19 mouse cellular contexts compared by ENCODE assay signal in the genomic region with DNA sequence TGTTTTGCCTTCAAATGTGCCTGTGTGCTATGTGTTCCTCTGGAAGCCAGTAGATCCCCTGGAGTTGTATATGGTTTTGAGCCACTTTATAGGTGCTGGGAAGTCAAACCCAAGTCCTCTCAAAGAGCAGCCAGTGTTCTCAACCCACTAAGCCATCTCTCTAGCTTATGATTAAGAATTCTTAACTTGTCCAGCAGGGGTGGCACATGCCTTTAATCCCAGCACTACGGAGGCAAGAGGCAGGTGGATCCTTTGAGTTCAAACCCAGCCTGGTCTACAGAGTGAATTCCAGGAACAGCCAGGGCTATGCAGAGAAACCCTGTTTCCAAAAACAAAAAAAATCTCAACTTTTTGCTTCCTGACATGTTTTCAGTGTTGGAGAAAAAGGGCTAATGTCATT. TPM values are rescaled to one million over a fixed set of nuclear protein-coding genes. Genes with fewer than 3 reads are reported as not detected.
DNase-seq lines count a peak whose midpoint lies in the region; ATAC-seq and TF ChIP-seq lines count a peak whose summit lies in the region.
"Had no signal": no experiment of that assay in that cellular context is flagged by ENCODE, and none has a peak within 500 bp of the region (broad histone marks: within the 10 kb centered on the region; RNA-seq: fewer than 3 reads in every experiment).

No protein-coding gene starts in this region.

- H3K4me3 ChIP-seq in kidney, adult 2 months (ENCODE audit: insufficient read depth, low read depth, low read length) = no peak overlapping the region
- no peak overlapping the region for H3K4me3 ChIP-seq in kidney, embryonic 15.5 days (replicated peaks)
- no peak overlapping the region for H3K4me3 ChIP-seq in ES-Bruce4 (ENCODE audit: low read depth, low read length)
- H3K4me3 ChIP-seq in liver, embryonic 13.5 days (replicated peaks) = no peak overlapping the region
- H3K4me3 ChIP-seq in heart, embryonic 12.5 days = no peak overlapping the region
- H3K4me3 ChIP-seq: embryonic facial prominence, embryonic 15.5 days; forebrain, embryonic 13.5 days; hindbrain, embryonic 10.5 days; neural tube, embryonic 13.5 days had no signal

- 29% methylated on average over 1 of the region's 1 CpGs for WGBS in kidney, adult 2 months
- WGBS in kidney, embryonic 15.5 days = 79% methylated on average over 1 of the region's 1 CpGs
- WGBS in liver, embryonic 13.5 days (ENCODE audit: insufficient replicate concordance) = 39% methylated on average over 1 of the region's 1 CpGs
- 76% methylated on average over 1 of the region's 1 CpGs for WGBS in heart, embryonic 12.5 days

- no peak overlapping the region for H3K9ac ChIP-seq in kidney, embryonic 15.5 days
- peak overlapping the region; percentile 45; the same call in 1 of the 2 replicates for H3K9ac ChIP-seq in ES-Bruce4 (ENCODE audit: low read depth, poor library complexity, severe bottlenecking)
- H3K9ac ChIP-seq in liver, embryonic 13.5 days = peak overlapping the region; percentile 95
- no peak overlapping the region for H3K9ac ChIP-seq in heart, embryonic 12.5 days
- H3K9ac ChIP-seq: embryonic facial prominence, embryonic 15.5 days; forebrain, embryonic 13.5 days; neural tube, embryonic 13.5 days had no signal

- H3K4me1 ChIP-seq in kidney, adult 2 months (ENCODE audit: control insufficient read depth, insufficient read depth, low read length) = peaks cover 17% of the 10 kb centered on the region
- H3K4me1 ChIP-seq in kidney, embryonic 15.5 days = peaks cover 22% of the 10 kb centered on the region
- peaks cover 2% of the 10 kb centered on the region for H3K4me1 ChIP-seq in ES-Bruce4 (ENCODE audit: control insufficient read depth, insufficient read depth, low read length)
- H3K4me1 ChIP-seq in liver, embryonic 13.5 days (replicated peaks) = peaks cover 81% of the 10 kb centered on the region
- H3K4me1 ChIP-seq in heart, embryonic 12.5 days (replicated peaks) = peaks cover 41% of the 10 kb centered on the region

- no peak for TF ChIP-seq POLR2A in kidney, adult 2 months (IDR thresholded peaks at IDR 0.05; ENCODE audit: low read depth, low read length)
- TF ChIP-seq POLR2A in ES-Bruce4 (IDR thresholded peaks at IDR 0.05; ENCODE audit: insufficient read depth, low read length) = no peak

- no peak for TF ChIP-seq EP300 in ES-Bruce4 (IDR thresholded peaks at IDR 0.05; ENCODE audit: insufficient read depth, low read depth, low read length)

- H3K27me3 ChIP-seq in kidney, adult 2 months (replicated peaks; ENCODE audit: control insufficient read depth, insufficient read depth, low read length) = no peaks in the 10 kb centered on the region
- no peaks in the 10 kb centered on the region for H3K27me3 ChIP-seq in kidney, embryonic 15.5 days
- no peaks in the 10 kb centered on the region for H3K27me3 ChIP-seq in ES-Bruce4 (ENCODE audit: control insufficient read depth, insufficient read depth, low read length, poor library complexity, severe bottlenecking)
- H3K27me3 ChIP-seq in liver, embryonic 13.5 days = no peaks in the 10 kb centered on the region
- H3K27me3 ChIP-seq in heart, embryonic 12.5 days (replicated peaks) = no peaks in the 10 kb centered on the region
- H3K27me3 ChIP-seq: embryonic facial prominence, embryonic 15.5 days; forebrain, embryonic 13.5 days; neural tube, embryonic 13.5 days had no signal

- peak; percentile 52 for DNase-seq in kidney, adult 2 months
- DNase-seq in 3T3-L1 (ENCODE audit: low read depth, low spot score) = peak; percentile 31
- DNase-seq in liver, embryonic 13.5 days = no peak
- DNase-seq in cerebellum, adult 11-12 months = no peak
- DNase-seq: lung, postnatal 14 days; midbrain, embryonic 14.5 days; thymus, postnatal 36 days had no signal

- ATAC-seq in kidney, embryonic 15.5 days (replicated peaks; ENCODE audit: low FRiP score) = no peak
- ATAC-seq in liver, embryonic 13.5 days (ENCODE audit: low read depth) = no peak
- ATAC-seq in megakaryocyte progenitor cell, adult 5-6 weeks (replicated peaks; ENCODE audit: poor library complexity) = no peak
- ATAC-seq in heart, embryonic 12.5 days (ENCODE audit: insufficient number of reproducible peaks, low FRiP score) = no peak
- ATAC-seq: forebrain, embryonic 13.5 days had no signal

- no peaks in the 10 kb centered on the region for H3K9me3 ChIP-seq in kidney, embryonic 15.5 days (replicated peaks)
- H3K9me3 ChIP-seq in ES-Bruce4 (replicated peaks; ENCODE audit: control insufficient read depth, insufficient read depth, low read length, poor library complexity, severe bottlenecking) = no peaks in the 10 kb centered on the region
- no peaks in the 10 kb centered on the region for H3K9me3 ChIP-seq in liver, embryonic 13.5 days (replicated peaks)
- H3K9me3 ChIP-seq in heart, embryonic 12.5 days (replicated peaks) = no peaks in the 10 kb centered on the region
- H3K9me3 ChIP-seq: embryonic facial prominence, embryonic 15.5 days; forebrain, embryonic 13.5 days; hindbrain, embryonic 10.5 days; neural tube, embryonic 13.5 days had no signal

- TF ChIP-seq CTCF in kidney, adult 2 months (conservative IDR thresholded peaks at IDR 0.05; ENCODE audit: insufficient read depth, insufficient read length, low read depth, low read length) = no peak; the same call in 1 of the 2 replicates
- no peak for TF ChIP-seq CTCF in ES-Bruce4 (IDR thresholded peaks at IDR 0.05; ENCODE audit: low read depth, low read length)

- H3K36me3 ChIP-seq in kidney, adult 2 months (ENCODE audit: control insufficient read depth, insufficient read depth, low read length) = no peaks in the 10 kb centered on the region
- H3K36me3 ChIP-seq in kidney, embryonic 15.5 days = peaks cover 36% of the 10 kb centered on the region
- H3K36me3 ChIP-seq in ES-Bruce4 (ENCODE audit: control insufficient read depth, insufficient read depth, low read length, poor library complexity, severe bottlenecking) = peaks cover 19% of the 10 kb centered on the region; the same call in 1 of the 2 replicates
- peaks cover 39% of the 10 kb centered on the region for H3K36me3 ChIP-seq in liver, embryonic 13.5 days
- peaks cover 30% of the 10 kb centered on the region for H3K36me3 ChIP-seq in heart, embryonic 12.5 days

- H3K27ac ChIP-seq in kidney, adult 2 months (ENCODE audit: insufficient read depth, low read depth, low read length) = no peak overlapping the region
- no peak overlapping the region for H3K27ac ChIP-seq in kidney, embryonic 15.5 days
- H3K27ac ChIP-seq in ES-Bruce4 (ENCODE audit: insufficient read depth, low read length) = no peak overlapping the region
- 0 out of 2 replicates have a peak overlapping the region, but pooled peaks have one; percentile 1 for H3K27ac ChIP-seq in liver, embryonic 13.5 days
- H3K27ac ChIP-seq in heart, embryonic 12.5 days (ENCODE audit: poor library complexity, severe bottlenecking) = no peak overlapping the region
- H3K27ac ChIP-seq: embryonic facial prominence, embryonic 15.5 days; forebrain, embryonic 13.5 days; hindbrain, embryonic 10.5 days; neural tube, embryonic 13.5 days had no signal

- no peak overlapping the region for H3K4me2 ChIP-seq in kidney, embryonic 15.5 days
- peak overlapping the region; percentile 78 for H3K4me2 ChIP-seq in liver, embryonic 13.5 days
- H3K4me2 ChIP-seq in heart, embryonic 12.5 days = no peak overlapping the region
- H3K4me2 ChIP-seq: embryonic facial prominence, embryonic 15.5 days; forebrain, embryonic 13.5 days; neural tube, embryonic 13.5 days had no signal

RNA-seq across cellular contexts. Expression of gene Atf1, which starts 3.0 kb away (rescaled TPM):
- 38.6 and 43.7 TPM in 2 replicates for polyA plus RNA-seq in kidney, adult 2 months (2012; rRNA removed)
- polyA plus RNA-seq in kidney, embryonic 15.5 days (2015; fragmentation: Nextera tagmentation; extraction: Ambion mirVana) = 49.7 and 51.1 TPM in 2 replicates
- polyA plus RNA-seq in ES-Bruce4 (2011; ENCODE audit: insufficient read depth, insufficient read length, low read depth, missing spikeins) = 55.8 and 60.3 TPM in 2 replicates
- polyA plus RNA-seq in liver, embryonic 13.5 days (2015; fragmentation: Nextera tagmentation; extraction: Ambion mirVana) = 46.5 and 51.3 TPM in 2 replicates
- total RNA-seq in megakaryocyte progenitor cell, adult 5-6 weeks (2015) = 92.3 and 95.8 TPM in 2 replicates
- 65.7 and 80.7 TPM in 2 replicates for total RNA-seq in megakaryocyte progenitor cell, adult 5-6 weeks (2017)
- polyA plus RNA-seq in heart, embryonic 12.5 days (2016; fragmentation: Nextera tagmentation; extraction: Ambion mirVana) = 35.8 and 38.1 TPM in 2 replicates

RNA-seq across cellular contexts. Expression of gene Tmprss12, which starts 50.0 kb away (rescaled TPM):
- polyA plus RNA-seq in kidney, adult 2 months (2012; rRNA removed) = 0.14 TPM in 1 of 2 replicates, not detected in the other
- not detected in 2 replicates for polyA plus RNA-seq in kidney, embryonic 15.5 days (2015; fragmentation: Nextera tagmentation; extraction: Ambion mirVana)
- 3.2 and 4.1 TPM in 2 replicates for polyA plus RNA-seq in ES-Bruce4 (2011; ENCODE audit: insufficient read depth, insufficient read length, low read depth, missing spikeins)
- polyA plus RNA-seq in liver, embryonic 13.5 days (2015; fragmentation: Nextera tagmentation; extraction: Ambion mirVana) = not detected in 2 replicates
- not detected in 2 replicates for total RNA-seq in megakaryocyte progenitor cell, adult 5-6 weeks (2015)
- not detected in 2 replicates for total RNA-seq in megakaryocyte progenitor cell, adult 5-6 weeks (2017)
- not detected in 2 replicates for polyA plus RNA-seq in heart, embryonic 12.5 days (2016; fragmentation: Nextera tagmentation; extraction: Ambion mirVana)
- total RNA-seq: heart, adult 8-10 months; layer of hippocampus, postnatal 14 days had no signal
- polyA plus RNA-seq: embryonic facial prominence, embryonic 15.5 days; forebrain, embryonic 13.5 days; hindbrain, embryonic 10.5 days; kidney, embryonic 14.5 days; limb, embryonic 11.5 days; midbrain, embryonic 14.5 days; neural tube, embryonic 13.5 days had no signal

Comparison
In these comparisons a context has a peak if more than half of its experiments do, and no peak if none do; other contexts are left out.
1. DNase-seq: peak in kidney, adult 2 months (single experiment) and 3T3-L1 (single experiment); none in liver, embryonic 13.5 days (single experiment) and cerebellum, adult 11-12 months (single experiment).
2. H3K9ac ChIP-seq: peak in ES-Bruce4 (single experiment) and liver, embryonic 13.5 days (single experiment); none in kidney, embryonic 15.5 days (single experiment) and heart, embryonic 12.5 days (single experiment).